Mouse (Mus musculus) cerebellum, adult 11 months (tissue): Measurements from ENCODE around the gene Imp4.

Experiments used
- DNase-seq: peaks from one replicate; pipeline ENCODE4 v3.0.0; 2022

The Imp4 gene

DNA sequence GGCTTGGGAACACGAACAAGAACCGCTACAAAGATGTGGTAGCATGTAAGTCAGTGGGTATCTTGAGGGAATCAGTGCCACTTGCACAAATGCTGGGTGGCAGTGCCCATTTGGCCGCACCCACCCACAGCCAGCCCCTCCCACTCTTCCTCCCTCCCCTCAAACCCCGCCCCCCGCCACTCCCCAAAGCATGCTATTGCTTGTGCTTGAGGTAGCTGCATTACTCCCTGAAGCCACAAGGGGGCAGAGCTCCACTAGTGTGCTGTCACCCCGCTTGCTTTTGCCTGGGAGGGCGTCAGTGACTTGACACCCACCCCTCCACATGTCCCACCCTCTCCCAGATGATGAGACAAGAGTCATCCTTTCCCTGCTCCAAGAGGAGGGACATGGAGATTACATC lies 23.1 kb downstream of the Imp4 start:
- peak; percentile 45 for DNase-seq

DNA sequence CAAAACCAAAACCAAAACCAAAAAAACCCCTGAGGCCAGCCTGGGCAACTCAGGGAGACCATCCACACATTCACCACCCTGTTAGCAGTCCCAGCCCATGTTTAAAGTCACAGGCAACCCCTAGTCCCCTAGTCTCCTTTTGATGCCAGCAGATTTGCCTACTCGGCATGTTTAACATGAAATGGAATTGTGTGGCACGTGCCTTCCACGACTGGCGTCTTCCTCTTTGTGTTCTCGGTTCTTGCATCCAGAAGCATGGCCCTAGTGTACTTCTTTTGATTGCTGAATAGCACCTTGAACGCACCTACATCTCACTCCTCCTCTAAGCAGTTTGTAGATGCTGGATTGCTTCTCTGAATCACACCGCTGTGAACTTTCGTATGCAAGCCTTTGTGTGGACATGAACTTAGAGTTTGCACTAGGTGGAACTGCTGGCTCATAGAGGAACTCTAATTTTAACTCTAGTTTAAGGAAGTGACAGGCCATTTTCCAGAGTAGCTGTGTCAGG lies 24.7 kb downstream of the Imp4 start:
- DNase-seq, result no peak

DNA sequence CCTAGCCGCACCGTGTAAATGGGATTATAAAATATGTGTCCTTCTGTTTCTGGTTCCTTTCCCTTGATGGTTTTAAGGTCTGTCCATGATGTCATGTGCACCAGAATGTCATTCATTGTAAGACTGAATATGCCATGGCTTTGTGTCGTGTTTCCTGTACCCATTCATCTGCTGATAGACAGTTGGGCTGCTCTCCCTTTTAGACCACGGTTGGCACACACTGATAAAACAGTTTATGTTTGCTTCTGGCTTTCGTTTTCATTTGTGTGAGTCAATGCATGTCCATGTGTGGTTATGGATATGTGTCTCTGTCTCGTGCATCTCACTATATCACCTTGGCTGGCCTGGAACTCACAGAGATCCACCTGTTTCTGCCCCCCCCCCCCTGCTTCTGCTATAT lies 25.8 kb downstream of the Imp4 start:
- no peak for DNase-seq

DNA sequence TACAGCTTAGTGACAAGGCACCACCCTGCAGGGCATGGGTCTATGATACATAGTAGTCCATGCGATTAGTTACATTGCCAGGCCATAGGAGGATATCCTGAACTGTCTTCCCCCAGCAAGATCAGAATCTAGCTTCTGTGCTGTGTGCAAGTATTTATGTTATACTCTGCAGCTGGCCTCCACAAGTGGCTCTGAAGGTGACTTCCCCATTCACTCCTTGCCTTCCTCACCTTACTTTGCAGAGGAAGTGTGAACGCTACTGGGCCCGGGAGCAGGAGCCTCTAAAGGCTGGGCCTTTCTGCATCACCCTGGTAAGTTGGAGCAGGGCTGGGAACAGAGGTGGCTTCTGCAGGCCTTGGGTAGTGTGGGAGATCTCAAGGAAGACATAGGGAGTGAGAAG lies 28.4 kb downstream of the Imp4 start:
- no peak for DNase-seq

DNA sequence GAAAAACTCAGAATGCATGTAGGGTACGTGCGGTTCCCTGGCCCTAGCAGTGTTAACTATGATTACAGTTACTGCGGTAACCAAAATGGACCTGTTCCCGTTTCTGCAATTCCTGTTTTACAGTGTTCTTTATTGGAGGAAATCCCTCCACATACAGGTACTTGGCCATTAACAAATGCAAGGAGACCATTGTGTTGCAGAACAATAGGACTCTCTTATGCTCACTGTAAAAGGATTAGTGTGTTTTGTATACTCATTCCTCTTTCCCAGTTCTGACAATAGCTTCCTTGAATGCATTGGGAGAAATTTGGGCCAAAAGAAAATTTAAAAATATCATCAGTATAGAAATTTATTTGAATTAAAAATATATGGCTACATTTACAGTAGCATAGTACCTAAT lies 28.8 kb downstream of the Imp4 start:
- DNase-seq, result no peak

DNA sequence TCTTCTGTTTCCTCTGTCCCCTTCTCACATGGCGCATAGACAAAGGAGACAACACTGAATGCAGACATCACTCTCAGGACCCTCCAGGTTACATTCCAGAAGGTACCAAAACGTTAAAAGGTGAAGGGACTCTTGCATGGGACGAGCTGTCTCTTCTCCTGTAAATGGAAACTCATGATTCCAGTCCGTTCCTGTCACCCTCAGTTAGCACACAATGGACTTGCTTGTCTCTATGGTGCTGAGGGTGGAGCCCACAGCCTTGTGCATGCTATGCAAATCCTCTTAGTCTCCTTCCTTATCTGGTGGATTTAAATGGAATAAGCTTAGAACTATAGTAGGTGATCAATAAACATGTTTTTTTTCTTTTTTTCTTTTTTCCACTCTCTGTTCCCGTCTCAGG lies 30.1 kb downstream of the Imp4 start:
- DNase-seq, result no peak

- DNase-seq, result no peak
Observed at GRCm38 (mm10) chr1:34472427-34473300, 33.0 kb downstream of the Imp4 start.

GRCm38 (mm10) chr1:34478891-34479655 lies 39.4 kb downstream of the Imp4 start:
- DNase-seq, result no peak

GRCm38 (mm10) chr1:34480801-34481200 lies 41.1 kb downstream of the Imp4 start:
- no peak for DNase-seq

DNA sequence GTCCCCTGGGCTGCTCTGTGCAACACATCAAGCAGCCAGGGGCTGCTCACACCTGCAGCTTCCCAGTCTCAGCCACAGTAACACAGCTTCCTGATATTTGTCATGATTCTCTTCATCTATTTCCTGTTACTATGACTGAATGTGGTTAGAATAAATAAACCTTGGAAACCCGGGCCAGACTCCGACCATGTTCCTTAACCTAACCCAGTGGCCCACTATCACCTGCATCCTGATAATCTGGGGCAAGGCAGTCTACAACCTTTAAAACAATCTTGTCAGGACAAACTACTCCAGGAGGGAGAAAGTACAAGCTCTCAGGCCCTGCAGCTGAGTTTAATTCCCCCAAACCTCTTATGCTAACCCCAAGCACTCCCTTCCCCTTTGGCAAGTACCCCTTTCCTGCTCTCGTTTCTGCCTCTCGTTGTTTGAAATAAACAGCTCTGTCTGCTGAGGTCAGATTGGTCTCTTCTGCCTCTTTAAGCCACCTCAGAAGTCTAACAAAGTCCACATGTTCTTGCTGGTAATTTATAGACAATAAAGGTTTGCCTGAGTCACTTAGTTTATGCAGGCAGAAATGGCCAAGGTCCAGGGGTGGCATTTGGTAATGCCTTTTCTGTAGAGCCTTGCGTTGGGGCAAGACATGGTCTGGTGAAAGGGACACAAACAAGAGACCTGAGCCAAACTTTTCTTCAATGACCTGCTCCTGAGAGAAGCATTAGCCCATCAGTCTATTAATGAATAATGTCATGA lies 42.4 kb downstream of the Imp4 start:
- no peak for DNase-seq

- DNase-seq, result no peak
Observed at GRCm38 (mm10) chr1:34484470-34484869, 44.8 kb downstream of the Imp4 start.

DNA sequence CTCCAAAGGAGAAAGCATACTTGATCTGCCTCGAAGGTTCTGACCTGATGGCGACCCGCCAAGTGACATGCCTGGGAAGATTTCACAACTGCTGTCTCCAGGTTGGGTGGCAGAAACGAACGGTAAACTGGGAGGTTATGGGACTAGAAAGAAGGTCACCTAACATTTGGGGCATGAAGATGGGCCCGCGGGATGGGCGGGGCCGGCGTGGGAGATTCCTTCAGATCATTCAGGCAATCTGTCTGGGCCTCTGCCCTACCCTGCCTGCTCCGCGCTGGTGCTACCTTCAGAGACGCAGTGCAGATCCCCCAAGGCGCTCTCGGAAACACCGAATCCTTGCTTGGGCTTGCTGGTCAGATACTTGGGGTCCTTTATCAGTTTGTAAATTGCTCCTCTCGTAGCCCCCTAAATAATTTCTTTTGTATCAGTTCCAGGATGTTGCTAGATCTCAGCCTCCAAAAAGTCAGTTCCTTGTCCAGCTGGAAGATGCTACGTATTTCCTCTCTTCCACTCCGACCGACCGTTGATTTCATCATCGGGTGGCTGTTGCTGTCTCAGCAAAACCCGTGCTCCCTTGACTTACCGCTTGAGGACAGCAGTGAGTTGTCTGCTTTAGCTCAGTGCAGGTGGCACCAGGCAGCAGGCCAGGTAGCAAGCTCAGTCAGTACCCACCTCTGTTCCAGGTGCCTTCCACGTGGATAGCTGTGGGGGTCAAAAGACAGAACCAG lies 46.0 kb downstream of the Imp4 start:
- DNase-seq, result peak; percentile 72

GRCm38 (mm10) chr1:34487383-34487782 lies 47.7 kb downstream of the Imp4 start:
- no peak for DNase-seq

- no peak for DNase-seq
Observed at GRCm38 (mm10) chr1:34489852-34490541, 50.3 kb downstream of the Imp4 start.

DNA sequence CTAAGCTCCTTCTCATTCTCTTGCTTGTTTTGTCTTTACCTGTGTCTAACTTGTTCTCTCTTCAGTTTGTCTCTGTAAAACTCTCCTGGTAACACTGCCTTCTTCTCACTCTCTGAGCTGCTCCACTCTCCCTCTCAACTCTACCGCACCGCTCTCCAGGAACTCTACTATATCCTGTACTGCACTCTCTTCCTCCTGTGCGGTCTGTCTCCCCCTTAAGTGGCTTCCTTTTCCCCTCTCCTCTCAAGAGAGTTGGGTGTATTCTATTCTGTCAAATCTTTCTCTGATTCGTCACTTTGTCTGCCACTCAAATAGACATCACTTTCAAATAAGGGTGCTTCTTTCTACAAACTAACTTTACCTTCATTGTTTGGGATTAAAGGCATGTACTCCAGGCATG lies 51.8 kb downstream of the Imp4 start:
- no peak for DNase-seq
